Mouse (Mus musculus): ENCODE results near the gene 4921504E06Rik.

Gene 4921504E06Rik

GRCm38 (mm10) chr2:19553821-19554592 lies at the start of gene 4921504E06Rik:
TSS of gene 4921504E06Rik (minus strand) at chr2:19553914.
- peak; percentile 95 for DNase-seq (ENCODE audit: low spot score)

GRCm38 (mm10) chr2:19601386-19601925 lies 47.7 kb upstream of the 4921504E06Rik start:
- no peak for DNase-seq (ENCODE audit: low spot score)

- no peak for DNase-seq (ENCODE audit: low spot score)
Observed at GRCm38 (mm10) chr2:19600860-19601259, 47.1 kb upstream of the 4921504E06Rik start.

GRCm38 (mm10) chr2:19599801-19600200 lies 46.1 kb upstream of the 4921504E06Rik start:
- no peak for DNase-seq (ENCODE audit: low spot score)

- no peak for DNase-seq (ENCODE audit: low spot score)
Observed at GRCm38 (mm10) chr2:19596988-19597387, 43.3 kb upstream of the 4921504E06Rik start.

GRCm38 (mm10) chr2:19596426-19596825 lies 42.7 kb upstream of the 4921504E06Rik start:
- no peak for DNase-seq (ENCODE audit: low spot score)

GRCm38 (mm10) chr2:19594856-19595255 lies 41.1 kb upstream of the 4921504E06Rik start:
- no peak for DNase-seq (ENCODE audit: low spot score)

GRCm38 (mm10) chr2:19579846-19580245 lies 26.1 kb upstream of the 4921504E06Rik start:
- no peak for DNase-seq (ENCODE audit: low spot score)

GRCm38 (mm10) chr2:19579180-19579579 lies 25.5 kb upstream of the 4921504E06Rik start:
- peak; percentile 8 for DNase-seq (ENCODE audit: low spot score)

- peak; percentile 20 for DNase-seq (ENCODE audit: low spot score)
Observed at GRCm38 (mm10) chr2:19562114-19562829, 8.6 kb upstream of the 4921504E06Rik start.

- no peak for DNase-seq (ENCODE audit: low spot score)
Observed at GRCm38 (mm10) chr2:19560654-19561053, 6.9 kb upstream of the 4921504E06Rik start.

- no peak for DNase-seq (ENCODE audit: low spot score)
Observed at GRCm38 (mm10) chr2:19560071-19560470, 6.4 kb upstream of the 4921504E06Rik start.

- DNase-seq (ENCODE audit: low spot score) = no peak
Observed at GRCm38 (mm10) chr2:19551396-19551795, 2.3 kb downstream of the 4921504E06Rik start.

GRCm38 (mm10) chr2:19540906-19541305 lies 12.8 kb downstream of the 4921504E06Rik start:
- no peak for DNase-seq (ENCODE audit: low spot score)

GRCm38 (mm10) chr2:19529428-19529827 lies 24.3 kb downstream of the 4921504E06Rik start:
- no peak for DNase-seq (ENCODE audit: low spot score)

GRCm38 (mm10) chr2:19528797-19529196 lies 24.9 kb downstream of the 4921504E06Rik start:
- peak; percentile 83 for DNase-seq (ENCODE audit: low spot score)

- DNase-seq (ENCODE audit: low spot score) = no peak
Observed at GRCm38 (mm10) chr2:19524071-19524470, 29.6 kb downstream of the 4921504E06Rik start.

- peak; percentile 14 for DNase-seq (ENCODE audit: low spot score)
Observed at GRCm38 (mm10) chr2:19521662-19522061, 32.1 kb downstream of the 4921504E06Rik start.

GRCm38 (mm10) chr2:19520617-19521016 lies 33.1 kb downstream of the 4921504E06Rik start:
- DNase-seq (ENCODE audit: low spot score) = no peak

GRCm38 (mm10) chr2:19519768-19520167 lies 33.9 kb downstream of the 4921504E06Rik start:
- peak; percentile 85 for DNase-seq (ENCODE audit: low spot score)

- DNase-seq (ENCODE audit: low spot score) = no peak
Observed at GRCm38 (mm10) chr2:19517952-19518351, 35.8 kb downstream of the 4921504E06Rik start.

- no peak for DNase-seq (ENCODE audit: low spot score)
Observed at GRCm38 (mm10) chr2:19512381-19512780, 41.3 kb downstream of the 4921504E06Rik start.

- no peak for DNase-seq (ENCODE audit: low spot score)
Observed at GRCm38 (mm10) chr2:19511032-19511431, 42.7 kb downstream of the 4921504E06Rik start.
